Mouse (Mus musculus): ENCODE measurements around the gene Phactr3.
A peak's percentile ranks its signal among the peaks of the same experiment; 100 is the strongest.

DNA sequence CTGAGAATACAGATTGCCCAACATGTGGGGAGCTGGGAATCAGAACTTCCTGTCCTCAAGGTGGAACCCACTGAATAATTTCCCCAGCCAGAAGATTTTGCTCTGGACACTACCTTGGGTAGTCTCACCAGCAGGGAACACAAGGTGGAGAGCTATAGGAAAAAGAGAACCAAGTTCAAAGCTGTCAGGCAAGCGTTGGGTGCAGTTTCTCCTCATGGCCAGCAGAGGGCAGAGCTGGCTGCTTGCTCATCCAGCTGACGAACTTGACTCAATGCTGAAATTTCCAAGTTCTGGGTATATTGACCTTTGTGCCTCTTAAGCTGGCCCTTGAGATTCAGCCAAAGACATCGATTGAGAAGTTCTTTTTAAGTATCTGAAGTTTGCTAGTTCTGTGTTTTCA is 18.7 kb downstream of the Phactr3 start:
- TF ChIP-seq CTCF (IDR thresholded peaks at IDR 0.05; ENCODE audit: control insufficient read depth, insufficient read depth, low read length) (peak; percentile 85), POLR2A (IDR thresholded peaks at IDR 0.05; ENCODE audit: borderline replicate concordance, control insufficient read depth, low read depth, low read length) (no peak)
